Mouse (Mus musculus): ENCODE measurements around the gene Tspan2. TPM values are rescaled to one million over a fixed set of nuclear protein-coding genes. Genes with fewer than 3 reads are reported as not detected.

The Tspan2 gene
- polyA plus RNA-seq, 1 experiment from 2014 or later, result 23.1 TPM

DNA sequence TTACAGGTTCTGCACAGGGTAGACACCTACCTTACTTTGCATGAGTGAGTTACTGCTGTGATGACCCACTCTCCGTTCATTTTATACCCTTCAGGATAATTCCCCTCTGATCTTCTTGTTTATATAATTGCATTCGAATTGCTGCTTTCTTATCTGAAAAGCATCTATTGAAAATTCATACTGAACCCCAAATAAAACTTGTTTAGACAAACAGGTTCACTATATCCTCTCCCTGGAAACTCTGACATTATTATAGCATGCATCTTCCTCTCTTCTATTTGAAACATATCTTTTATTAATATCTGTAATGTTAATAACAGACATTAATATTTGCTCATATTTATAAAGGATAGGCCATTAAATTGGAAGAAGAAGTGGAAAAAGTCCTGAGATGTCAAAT, 48.3 kb downstream of the Tspan2 start, which contains the start of gene Tshb:
Gene Tshb (minus strand): TSS at position 101 of the 400 bp plus-strand sequence.
- H3K27me3 ChIP-seq, result no peaks in the 10 kb centered on the region
- no peak for ATAC-seq (replicated peaks; ENCODE audit: insufficient number of reproducible peaks, insufficient read depth, low FRiP score, low read depth)
- no peaks in the 10 kb centered on the region for H3K36me3 ChIP-seq
- WGBS, result 64% methylated on average over 2 of the region's 2 CpGs
- no peak within 1 kb of the TSS for H3K9ac ChIP-seq
- H3K9me3 ChIP-seq (replicated peaks), result no peaks in the 10 kb centered on the region
- H3K4me3 ChIP-seq, result no peak within 1 kb of the TSS
- no peak within 1 kb of the TSS for H3K4me2 ChIP-seq
- no peaks in the 10 kb centered on the region for H3K4me1 ChIP-seq (replicated peaks)
- no peak within 1 kb of the TSS for H3K27ac ChIP-seq

DNA sequence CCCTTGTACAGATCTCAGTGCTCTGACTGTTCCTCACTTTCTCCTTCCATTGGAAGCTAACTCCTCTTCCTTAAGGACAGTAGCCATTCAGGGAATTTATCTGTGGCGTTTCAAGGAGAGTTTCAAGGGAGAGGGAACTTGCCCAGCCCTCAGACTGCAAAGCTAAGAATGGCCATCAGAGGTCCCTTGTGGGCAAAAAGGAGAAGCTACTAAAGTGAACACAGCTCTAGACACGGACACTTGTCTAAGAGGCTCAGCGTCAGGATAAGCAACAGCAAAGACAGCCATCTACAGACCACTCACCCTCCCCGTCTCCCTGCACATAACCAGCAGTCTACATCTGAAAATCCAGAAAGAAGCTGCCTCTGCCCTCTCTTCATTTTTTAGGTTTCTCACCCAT, 53.0 kb downstream of the Tspan2 start:
- 25% methylated on average over 4 of the region's 4 CpGs for WGBS
- Histone ChIP-seq H3K4me2 (no peak overlapping the region), H3K4me3 (no peak overlapping the region), H3K36me3 (no peaks in the 10 kb centered on the region), H3K27ac (no peak overlapping the region), H3K9me3 (replicated peaks) (no peaks in the 10 kb centered on the region), H3K27me3 (no peaks in the 10 kb centered on the region), H3K9ac (no peak overlapping the region), H3K4me1 (replicated peaks) (no peaks in the 10 kb centered on the region)
- ATAC-seq (replicated peaks; ENCODE audit: insufficient number of reproducible peaks, insufficient read depth, low FRiP score, low read depth), result no peak

DNA sequence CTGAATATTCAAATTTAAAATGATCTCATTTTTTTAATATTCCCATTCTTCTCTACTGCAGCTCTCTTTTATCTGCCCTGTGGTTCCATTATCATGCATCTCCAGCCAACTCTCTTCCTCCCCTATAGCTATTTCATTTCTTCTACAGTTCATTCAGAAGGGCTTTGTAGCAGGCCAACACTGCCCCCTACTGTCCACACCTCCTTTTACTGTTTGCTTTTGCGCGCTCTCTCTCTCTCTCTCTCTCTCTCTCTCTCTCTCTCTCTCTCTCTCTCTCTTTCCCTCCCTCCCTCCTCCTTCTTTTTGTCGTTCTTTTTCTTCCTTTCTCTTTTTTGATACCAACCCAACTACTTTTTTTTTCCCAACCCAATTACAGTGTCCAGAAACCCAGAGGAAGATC, 69.6 kb downstream of the Tspan2 start:
- no peaks in the 10 kb centered on the region for H3K36me3 ChIP-seq
- H3K27me3 ChIP-seq, result 0 out of 2 replicates have a peak, but pooled peaks cover 8% of the 10 kb centered on the region
- H3K4me3 ChIP-seq, result no peak overlapping the region
- no peaks in the 10 kb centered on the region for H3K4me1 ChIP-seq (replicated peaks)
- no peak overlapping the region for H3K9ac ChIP-seq
- 7% methylated on average over 3 of the region's 3 CpGs for WGBS
- H3K27ac ChIP-seq, result no peak overlapping the region
- no peak for ATAC-seq (replicated peaks; ENCODE audit: insufficient number of reproducible peaks, insufficient read depth, low FRiP score, low read depth)
- H3K4me2 ChIP-seq, result no peak overlapping the region
- no peaks in the 10 kb centered on the region for H3K9me3 ChIP-seq (replicated peaks)

DNA sequence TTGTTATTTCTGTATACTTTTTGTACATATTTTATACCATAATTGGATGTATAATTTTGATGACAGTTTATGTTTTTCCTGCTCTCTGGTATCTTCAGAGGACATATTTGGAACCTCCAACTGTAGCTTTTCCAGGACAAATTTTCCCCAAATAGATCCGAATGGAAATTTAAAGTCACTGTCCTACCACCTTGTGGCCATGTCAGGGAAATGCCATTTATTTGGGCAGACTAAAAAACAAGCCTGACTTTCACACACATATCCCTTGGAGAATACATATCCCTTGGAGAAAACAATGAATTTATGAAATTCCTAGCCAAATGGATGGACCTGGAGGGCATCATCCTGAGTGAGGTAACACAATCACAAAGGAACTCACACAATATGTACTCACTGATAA, 108.1 kb downstream of the Tspan2 start:
- Histone ChIP-seq H3K36me3 (no peaks in the 10 kb centered on the region), H3K9me3 (replicated peaks) (no peaks in the 10 kb centered on the region), H3K27ac (no peak overlapping the region), H3K4me1 (replicated peaks) (no peaks in the 10 kb centered on the region), H3K9ac (no peak overlapping the region), H3K4me3 (no peak overlapping the region), H3K4me2 (no peak overlapping the region), H3K27me3 (no peaks in the 10 kb centered on the region)
- WGBS, result 26% methylated on average over 1 of the region's 1 CpGs
- no peak for ATAC-seq (replicated peaks; ENCODE audit: insufficient number of reproducible peaks, insufficient read depth, low FRiP score, low read depth)

DNA sequence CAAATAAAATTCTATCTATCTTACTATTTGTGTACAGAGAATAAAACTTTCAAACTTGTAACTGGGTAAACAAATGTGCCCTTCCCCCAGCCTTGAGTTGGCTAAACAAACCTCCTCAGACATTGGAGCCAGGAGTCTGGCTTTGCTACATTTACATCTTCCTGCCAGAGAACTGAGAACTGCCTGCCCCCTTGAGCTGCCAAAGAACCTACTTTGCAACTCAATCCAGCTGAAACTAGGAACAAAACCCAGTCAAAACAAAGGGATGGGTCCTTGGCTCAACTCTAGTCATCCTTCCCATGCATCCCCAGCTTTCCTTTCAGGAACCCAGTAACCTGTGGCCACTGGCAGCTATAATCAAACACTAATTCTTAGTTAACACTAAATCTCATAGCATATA, 114.3 kb downstream of the Tspan2 start:
- H3K4me3 ChIP-seq, result no peak overlapping the region
- H3K36me3 ChIP-seq, result no peaks in the 10 kb centered on the region
- H3K4me1 ChIP-seq (replicated peaks), result no peaks in the 10 kb centered on the region
- no peak overlapping the region for H3K27ac ChIP-seq
- H3K27me3 ChIP-seq, result no peaks in the 10 kb centered on the region
- no peak overlapping the region for H3K4me2 ChIP-seq
- ATAC-seq (replicated peaks; ENCODE audit: insufficient number of reproducible peaks, insufficient read depth, low FRiP score, low read depth), result no peak
- H3K9me3 ChIP-seq (replicated peaks), result no peaks in the 10 kb centered on the region
- no peak overlapping the region for H3K9ac ChIP-seq

Other genes with a start within 250 kb of the Tspan2 start
- 0.08 TPM in 1 of 2 replicates, not detected in the other for gene Tshb, start 48.2 kb downstream of the Tspan2 start, polyA plus RNA-seq (2015; fragmentation: Nextera tagmentation; extraction: Ambion mirVana)
- gene Sycp1, start 201.6 kb downstream of the Tspan2 start, polyA plus RNA-seq (2015; fragmentation: Nextera tagmentation; extraction: Ambion mirVana), result not detected in 2 replicates
- gene Nr1h5, start 229.6 kb downstream of the Tspan2 start, polyA plus RNA-seq (2015; fragmentation: Nextera tagmentation; extraction: Ambion mirVana), result 0.06 and 0.14 TPM in 2 replicates